Mouse (Mus musculus) heart, postnatal 0 days (tissue): ENCODE measurements around the gene Clec16a. TPM values are rescaled to one million over a fixed set of nuclear protein-coding genes. Genes with fewer than 3 reads are reported as not detected.

Experiments
- ATAC-seq: fragments of 200-750 bp; cut with Nextera tagmentation; 2 replicates; pipeline ENCODE4 v1.8.0; 2017; ENCODE audit warnings: low read depth, moderate number of reproducible peaks, moderate library complexity; ENCODE audit not compliant: insufficient read depth
- DNase-seq: peaks from one replicate; pipeline ENCODE4 v3.0.0-alpha.2; 2016; ENCODE audit warnings: low spot score
- H3K27ac ChIP-seq: fragments of 300-500 bp; sonication (generic); 2 replicates; pipeline ENCODE4 v1.5.1; 2014; ENCODE audit warnings: low read depth, mild to moderate bottlenecking
- H3K27me3 ChIP-seq: fragments of 300-500 bp; sonication (generic); 2 replicates; pipeline ENCODE4 v1.6.1; 2014; ENCODE audit warnings: low read length, mixed read lengths; ENCODE audit not compliant: control insufficient read depth, insufficient read depth
- H3K36me3 ChIP-seq: fragments of 300-500 bp; sonication (generic); replicated peaks from 2 replicates; pipeline ENCODE4 v1.6.1; 2014; ENCODE audit warnings: low read length, mixed read lengths; ENCODE audit not compliant: control insufficient read depth, insufficient read depth
- H3K4me1 ChIP-seq: fragments of 300-500 bp; sonication (generic); 2 replicates; pipeline ENCODE4 v1.6.1; 2014; ENCODE audit warnings: antibody characterized with exemption; ENCODE audit not compliant: control insufficient read depth, insufficient read depth
- H3K4me2 ChIP-seq: fragments of 300-500 bp; sonication (generic); 2 replicates; pipeline ENCODE4 v1.6.1; 2014; ENCODE audit warnings: low read depth, mild to moderate bottlenecking, low read length, moderate library complexity
- H3K4me3 ChIP-seq: fragments of 300-500 bp; sonication (generic); 2 replicates; pipeline ENCODE4 v1.5.1; 2014; ENCODE audit warnings: low read depth, low read length
- H3K9ac ChIP-seq: fragments of 300-500 bp; sonication (generic); replicated peaks from 2 replicates; pipeline ENCODE4 v1.6.1; 2014; ENCODE audit warnings: low read depth, low read length, mixed read lengths
- H3K9me3 ChIP-seq: fragments of 300-500 bp; sonication (generic); replicated peaks from 2 replicates; pipeline ENCODE4 v1.6.1; 2016; ENCODE audit warnings: low read length; ENCODE audit not compliant: control insufficient read depth
- CTCF ChIP-seq: IDR thresholded peaks from 2 replicates; pipeline ENCODE4 v1.5.1; 2016; ENCODE audit warnings: antibody characterized with exemption, control low read depth, low read depth
- EP300 ChIP-seq: IDR thresholded peaks from 2 replicates; pipeline ENCODE4 v1.6.1; 2016; ENCODE audit warnings: antibody characterized with exemption, low read depth
- WGBS: fragments of 180-500 bp; shearing (Covaris S2); extraction: QIAGEN DNeasy Blood & Tissue Kit; methylation state at CpG from one replicate; pipeline ENCODE4 v1.1.7; 2014; 5-methylcytosine and 5-hydroxymethylcytosine counted together
- polyA plus RNA-seq: library from polyadenylated mRNA; unstranded; fragments of >200 nt; fragmentation: Nextera tagmentation; extraction: Ambion mirVana; gene quantifications from 2 replicates; pipeline ENCODE4 v1.2.1, GENCODE M21; 2015
- total RNA-seq: library from RNA; depleted of rRNA; stranded (reverse); fragments of >200 nt; gene quantifications from 2 replicates; pipeline ENCODE4 v1.2.3, GENCODE M21; 2014; ENCODE audit warnings: low replicate concordance

The Clec16a gene
- total and polyA plus RNA-seq, 2 experiments from 2014 or later, result 37.7 to 39.6 TPM

DNA sequence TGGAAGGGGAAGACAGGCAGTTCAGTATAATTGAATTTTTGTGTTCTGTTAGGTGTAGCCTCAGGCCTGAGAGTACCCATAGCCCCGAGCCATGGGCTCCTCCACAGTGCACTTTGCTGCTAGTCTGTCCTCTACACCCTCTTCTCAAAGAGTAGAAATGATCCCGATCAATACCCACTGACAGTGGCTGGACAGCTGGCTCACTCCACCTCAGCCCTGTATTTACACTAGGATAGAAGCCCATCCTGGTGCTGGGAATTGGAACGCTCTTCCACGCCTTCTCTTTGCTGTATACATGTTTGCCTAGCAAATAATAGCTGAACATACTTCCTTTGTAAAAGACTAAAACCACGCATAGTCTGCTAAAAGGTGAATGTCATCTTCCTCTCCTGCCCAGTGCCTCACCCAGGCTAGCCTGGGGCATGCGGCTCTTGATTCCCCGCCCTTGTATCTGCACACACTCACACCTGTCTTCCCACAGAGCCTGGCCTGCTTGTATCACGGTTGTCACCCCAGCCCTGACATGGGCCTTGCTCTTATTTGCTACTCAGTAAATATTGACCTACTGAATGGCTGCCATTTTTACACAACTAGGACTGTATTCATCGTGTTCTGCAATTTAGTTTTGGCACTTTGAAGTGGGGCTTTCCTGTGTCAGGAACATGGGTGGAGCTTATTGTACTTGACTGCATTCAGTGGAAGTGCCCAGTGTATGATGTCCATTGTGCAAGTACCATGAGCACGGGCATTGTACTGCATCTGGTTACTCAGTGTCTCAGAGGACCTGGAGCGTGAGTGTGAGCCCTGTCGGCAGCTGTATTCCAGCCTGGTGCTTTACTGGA lies 119.0 kb downstream of the Clec16a start:
- Histone ChIP-seq H3K9me3 (no peaks in the 10 kb centered on the region), H3K4me2 (no peak overlapping the region), H3K4me1 (peaks cover 35% of the 10 kb centered on the region), H3K27me3 (no peaks in the 10 kb centered on the region), H3K27ac (no peak overlapping the region), H3K4me3 (no peak overlapping the region), H3K9ac (no peak overlapping the region), H3K36me3 (no peaks in the 10 kb centered on the region)
- WGBS, result 74% methylated on average over 12 of the region's 12 CpGs
- no peak for DNase-seq
- TF ChIP-seq CTCF (no peak), EP300 (no peak)
- ATAC-seq, result no peak

DNA sequence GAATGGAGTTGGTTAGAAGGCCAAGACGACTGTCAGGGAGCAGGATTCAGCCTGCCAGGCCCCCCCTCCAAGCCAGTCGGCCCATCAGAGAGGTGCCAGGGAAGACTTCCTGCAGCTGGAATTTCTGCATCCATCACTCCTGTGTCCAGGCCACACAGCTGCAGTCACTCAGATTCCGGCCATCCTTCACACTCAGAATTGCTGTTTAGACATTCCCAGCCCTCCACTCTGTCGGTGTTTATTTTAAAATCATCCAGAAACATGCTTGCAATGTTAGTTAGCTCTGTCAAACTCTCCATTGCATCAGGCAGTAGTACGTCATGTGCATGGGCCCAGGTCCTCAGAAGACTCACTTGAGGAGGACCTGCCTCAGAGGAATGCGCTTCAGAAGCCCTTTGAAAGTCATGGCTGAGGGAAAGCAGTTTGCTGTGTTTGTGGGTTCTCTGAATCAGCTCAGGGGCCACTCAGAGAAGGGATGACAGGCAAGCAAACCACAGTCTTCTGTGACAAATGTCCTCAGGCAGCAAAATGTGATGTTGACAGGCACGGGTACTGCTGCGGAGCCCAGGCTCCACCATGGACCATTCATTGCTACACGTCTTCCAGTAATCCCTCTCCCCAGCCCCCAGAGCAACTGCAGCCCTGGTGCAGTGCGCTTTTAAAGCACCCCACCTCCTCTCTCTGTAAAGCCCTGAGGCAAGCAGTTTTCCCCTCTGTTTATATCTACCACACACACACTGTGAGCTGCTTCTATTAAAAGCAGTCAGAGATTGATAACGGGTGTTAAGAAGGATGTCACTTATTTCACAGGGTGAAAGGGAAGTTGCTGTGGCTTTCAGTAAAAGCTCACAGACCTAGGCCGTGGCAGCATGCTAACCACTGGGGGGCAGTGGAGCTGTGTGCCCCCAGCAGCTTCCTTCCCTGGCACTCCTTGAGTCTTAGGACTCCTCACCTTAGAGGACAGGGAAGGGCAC lies 120.1 kb downstream of the Clec16a start:
- H3K27ac ChIP-seq, result peak overlapping the region; percentile 43

DNA sequence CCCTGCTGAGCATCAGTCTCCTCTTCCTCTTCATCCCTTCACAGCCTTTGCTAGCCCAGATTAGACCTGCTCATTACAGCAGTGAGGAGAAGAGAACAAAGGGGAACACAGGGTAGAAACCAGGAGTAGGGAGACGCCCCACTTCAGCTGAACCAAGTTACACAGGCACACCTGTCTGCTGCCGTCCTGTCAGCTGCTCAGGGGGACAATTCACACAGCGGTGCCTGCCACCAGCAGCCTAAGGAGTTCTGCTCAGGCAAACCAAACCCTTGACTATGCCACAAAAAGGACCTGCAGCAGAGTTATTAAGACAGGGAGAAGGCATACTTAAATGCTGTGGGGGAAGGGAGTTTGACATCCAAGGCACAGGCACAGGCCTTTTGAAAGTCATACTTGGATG lies 121.6 kb downstream of the Clec16a start:
- no peak for TF ChIP-seq EP300
- TF ChIP-seq CTCF, result no peak
- Histone ChIP-seq H3K27ac (no peak overlapping the region; the same call in 1 of the 2 replicates), H3K4me2 (no peak overlapping the region), H3K36me3 (no peaks in the 10 kb centered on the region), H3K27me3 (no peaks in the 10 kb centered on the region), H3K9me3 (no peaks in the 10 kb centered on the region), H3K4me3 (no peak overlapping the region), H3K9ac (no peak overlapping the region), H3K4me1 (peaks cover 28% of the 10 kb centered on the region)
- 93% methylated on average over 3 of the region's 3 CpGs for WGBS
- no peak for DNase-seq
- no peak for ATAC-seq

More for the DNA sequence above, 120.1 kb downstream of the Clec16a start:
- TF ChIP-seq EP300, result no peak
- peak; percentile 86 for TF ChIP-seq CTCF
- H3K4me3 ChIP-seq, result no peak overlapping the region
- no peaks in the 10 kb centered on the region for H3K9me3 ChIP-seq
- ATAC-seq, result peak; percentile 69
- peaks cover 40% of the 10 kb centered on the region for H3K4me1 ChIP-seq
- no peaks in the 10 kb centered on the region for H3K27me3 ChIP-seq
- 31% methylated on average over 12 of the region's 12 CpGs for WGBS
- no peak overlapping the region for H3K4me2 ChIP-seq
- no peaks in the 10 kb centered on the region for H3K36me3 ChIP-seq
- DNase-seq, result peak; percentile 77
- no peak overlapping the region for H3K9ac ChIP-seq

DNA sequence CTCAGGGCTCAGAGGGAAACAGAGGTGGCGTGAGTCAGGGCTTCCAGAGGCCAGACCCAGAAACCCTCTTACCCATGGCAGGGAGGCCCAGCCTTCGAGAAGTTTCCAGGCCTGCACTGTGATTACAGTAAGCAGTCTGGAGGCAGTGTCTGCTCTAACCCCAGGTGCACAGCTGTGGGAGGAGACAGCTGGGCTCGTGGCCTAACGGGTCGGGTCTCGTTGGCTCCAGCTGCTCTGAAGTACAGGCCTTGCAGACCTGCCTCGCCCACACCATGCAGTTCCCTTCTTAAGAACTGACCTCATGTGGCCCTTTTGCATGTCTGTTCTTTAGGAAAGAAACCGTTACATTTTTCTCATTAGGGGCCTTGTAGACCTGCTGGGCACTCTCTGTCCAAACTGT lies 123.3 kb downstream of the Clec16a start:
- Histone ChIP-seq H3K27me3 (no peaks in the 10 kb centered on the region), H3K4me1 (peaks cover 24% of the 10 kb centered on the region), H3K9ac (no peak overlapping the region), H3K9me3 (no peaks in the 10 kb centered on the region), H3K4me2 (no peak overlapping the region), H3K36me3 (no peaks in the 10 kb centered on the region), H3K4me3 (no peak overlapping the region), H3K27ac (peak overlapping the region; percentile 50; the same call in 1 of the 2 replicates)
- TF ChIP-seq CTCF (no peak), EP300 (no peak)
- ATAC-seq (no peak), DNase-seq (no peak)
- WGBS, result 78% methylated on average over 8 of the region's 8 CpGs

DNA sequence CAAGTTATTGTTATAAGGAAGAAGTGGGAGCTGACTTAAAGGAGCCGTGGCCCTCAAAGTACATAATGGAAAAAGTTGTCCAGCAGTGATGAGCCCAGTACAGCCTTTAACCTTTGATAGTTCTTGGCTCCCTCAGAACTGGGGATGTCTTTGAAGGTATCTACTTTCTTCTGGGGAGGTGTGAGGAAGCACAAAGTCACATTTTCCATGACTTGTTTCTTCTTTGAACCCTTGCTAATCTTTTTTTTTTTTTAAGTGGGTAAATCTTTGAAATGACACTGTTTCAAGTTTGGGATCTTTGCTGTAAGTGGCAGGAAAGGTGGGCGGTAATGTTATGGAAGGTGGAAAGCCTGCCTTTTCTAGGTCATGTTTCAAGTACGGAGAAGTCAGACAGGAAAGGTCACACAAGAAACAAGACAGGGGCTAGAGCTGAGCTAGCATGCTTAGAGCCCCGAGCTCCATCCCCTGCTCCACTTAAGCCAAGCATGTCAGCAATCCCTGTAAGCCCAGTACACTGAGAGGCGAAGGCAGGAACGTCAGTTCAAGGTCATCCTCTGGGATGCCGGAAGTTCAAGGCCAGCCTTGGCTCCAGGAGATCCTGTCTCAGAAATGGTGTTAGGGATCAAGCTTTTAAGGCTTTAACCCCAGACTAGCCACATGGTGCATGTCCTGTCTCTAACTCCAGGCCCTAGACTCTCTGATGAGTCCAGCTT lies 124.0 kb downstream of the Clec16a start:
- Histone ChIP-seq H3K9me3 (no peaks in the 10 kb centered on the region), H3K4me3 (no peak overlapping the region), H3K4me1 (peaks cover 27% of the 10 kb centered on the region), H3K4me2 (no peak overlapping the region), H3K36me3 (no peaks in the 10 kb centered on the region), H3K27ac (peak overlapping the region; percentile 50; the same call in 1 of the 2 replicates), H3K27me3 (no peaks in the 10 kb centered on the region), H3K9ac (no peak overlapping the region; the same call in 1 of the 2 replicates)
- ATAC-seq, result no peak
- 48% methylated on average over 7 of the region's 7 CpGs for WGBS
- no peak for TF ChIP-seq CTCF
- no peak for TF ChIP-seq EP300
- no peak for DNase-seq
